Mouse (Mus musculus) natural killer cell, adult 2 months (primary cell): Measurements from ENCODE around the gene Atf1.
"Not testable (repeated sequence)": the region's sequence is repeated elsewhere in the genome, so short reads cannot be mapped to it uniquely, and the experiment has no call there.

Experiments
- DNase-seq, 2 experiments: peaks; one replicate each; pipeline ENCODE4 v3.0.0; 2022; ENCODE audit warnings: low spot score in 2 of 2

Atf1 gene

DNA sequence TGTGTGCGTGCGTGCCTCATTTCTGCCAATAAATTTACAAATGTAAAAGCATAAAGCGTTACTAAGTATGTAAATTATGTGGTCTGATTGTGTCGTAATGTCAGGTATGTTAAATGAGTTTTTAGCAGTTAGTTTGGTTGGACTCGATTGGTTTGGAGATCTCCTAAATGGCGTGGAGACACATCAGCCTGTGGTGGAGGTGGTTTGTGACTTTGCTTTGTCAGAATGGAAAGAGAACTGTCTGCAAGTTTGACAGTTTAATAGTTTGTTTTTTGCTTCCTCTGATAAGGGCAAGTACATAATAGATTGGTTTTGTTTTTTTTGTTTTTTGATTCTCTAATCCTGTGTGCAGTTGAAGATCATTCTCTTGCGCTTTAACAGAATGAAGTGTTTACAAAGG lies 32.7 kb downstream of the Atf1 start:
- not testable (repeated sequence) for DNase-seq

DNA sequence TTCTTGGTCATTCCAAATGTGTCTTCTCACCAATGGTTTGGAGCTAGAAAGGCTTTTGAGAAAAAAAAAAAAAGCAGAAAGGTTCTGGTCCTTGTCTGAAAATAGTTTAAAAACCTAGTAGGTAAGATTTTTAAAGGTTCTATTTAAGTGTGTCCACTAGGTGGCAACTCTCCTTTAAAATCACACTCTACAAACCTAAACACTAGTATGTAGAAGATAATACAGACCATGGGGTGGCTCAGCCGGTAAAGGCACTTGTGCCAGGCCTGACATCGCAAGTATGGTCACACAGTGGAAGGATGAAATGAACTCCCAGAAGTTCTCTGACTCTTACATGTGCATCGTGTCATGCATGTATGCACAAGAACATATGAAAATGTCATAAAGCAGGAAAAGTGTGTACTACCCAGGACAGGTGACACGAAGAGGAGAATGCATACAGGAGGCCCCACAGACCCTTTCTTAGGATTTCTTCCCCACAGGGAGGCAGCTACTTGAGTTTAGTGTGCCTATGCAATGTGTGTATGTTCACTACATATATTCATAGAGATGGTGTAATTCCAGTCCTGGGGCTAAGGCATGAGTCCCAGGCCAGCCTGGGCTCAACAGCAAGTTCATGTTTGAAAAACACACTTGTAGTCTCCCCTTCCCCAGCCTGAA lies 35.8 kb downstream of the Atf1 start:
- peak in 1 of 2 experiments; percentile 8 for DNase-seq

DNA sequence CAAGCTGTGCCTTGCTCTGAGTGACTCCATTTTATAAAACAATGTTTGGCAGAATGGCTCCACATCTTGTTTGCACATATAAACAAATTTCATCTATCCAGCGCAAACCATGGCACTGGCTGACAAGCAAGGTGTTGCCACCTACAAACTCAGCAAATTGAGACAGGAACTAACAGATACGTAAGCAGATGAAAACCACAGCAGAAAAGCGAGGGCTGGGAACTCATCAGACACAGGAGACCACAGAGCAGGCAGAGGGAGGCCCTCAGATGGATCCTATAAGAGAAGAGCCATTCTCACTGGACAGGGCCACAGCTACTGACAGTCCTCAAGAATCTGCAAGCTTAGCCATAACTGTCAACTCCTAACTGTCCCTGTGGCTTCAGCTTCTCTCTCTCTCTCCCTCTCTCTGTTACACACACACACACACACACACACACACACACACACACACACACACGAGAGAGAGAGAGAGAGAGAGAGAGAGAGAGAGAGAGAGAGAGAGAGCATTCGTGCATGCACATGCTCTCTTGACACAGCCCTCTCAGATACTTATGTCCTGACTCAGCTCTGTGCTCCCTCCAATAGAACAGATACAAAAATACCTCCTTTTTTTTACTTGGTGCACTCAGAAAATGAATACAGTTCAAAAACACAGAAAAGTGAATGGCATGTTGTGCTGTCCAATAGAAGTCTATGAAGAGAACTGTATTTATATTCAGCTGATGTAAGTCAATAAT lies 38.1 kb downstream of the Atf1 start:
- DNase-seq = peak; percentile 39 to 65

DNA sequence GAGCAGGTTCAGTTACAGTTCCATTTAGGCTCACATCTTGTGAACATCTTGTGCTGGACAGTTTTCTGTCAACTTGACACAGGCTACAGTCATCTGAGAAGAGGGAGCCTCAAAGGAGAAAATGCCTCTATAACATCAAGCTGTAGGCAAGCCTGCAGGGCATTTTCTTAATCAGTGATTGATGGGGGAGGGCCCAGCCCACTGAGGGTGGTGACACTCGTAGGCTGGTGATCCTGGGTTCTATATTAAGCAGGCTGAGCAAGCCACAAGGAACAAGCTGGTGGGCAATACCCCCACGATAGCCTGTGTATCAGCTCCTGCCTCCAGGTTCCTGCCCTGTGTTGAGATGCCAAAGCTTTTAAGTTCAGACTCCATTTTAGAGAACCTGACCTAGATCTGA lies 41.3 kb downstream of the Atf1 start:
- no peak for DNase-seq

DNA sequence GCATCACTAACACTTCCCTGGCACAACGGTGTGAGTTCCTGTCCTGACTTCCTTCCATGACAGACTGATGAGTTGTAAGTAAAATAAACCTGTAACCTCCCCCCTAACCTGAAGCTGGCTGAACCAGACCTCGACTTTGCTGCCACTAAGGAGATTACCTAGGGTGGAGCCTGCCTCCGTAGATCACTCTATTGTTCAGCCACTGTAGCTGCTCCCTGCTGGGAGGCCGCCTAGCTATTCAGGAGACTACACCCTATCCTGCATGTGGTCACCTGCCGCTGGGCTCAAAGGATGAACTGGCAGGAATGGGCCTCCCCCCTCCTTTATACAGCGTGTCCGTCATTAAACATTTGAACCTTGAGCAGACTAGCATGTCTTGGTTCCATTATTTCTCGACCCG lies 42.2 kb downstream of the Atf1 start:
- no peak for DNase-seq

DNA sequence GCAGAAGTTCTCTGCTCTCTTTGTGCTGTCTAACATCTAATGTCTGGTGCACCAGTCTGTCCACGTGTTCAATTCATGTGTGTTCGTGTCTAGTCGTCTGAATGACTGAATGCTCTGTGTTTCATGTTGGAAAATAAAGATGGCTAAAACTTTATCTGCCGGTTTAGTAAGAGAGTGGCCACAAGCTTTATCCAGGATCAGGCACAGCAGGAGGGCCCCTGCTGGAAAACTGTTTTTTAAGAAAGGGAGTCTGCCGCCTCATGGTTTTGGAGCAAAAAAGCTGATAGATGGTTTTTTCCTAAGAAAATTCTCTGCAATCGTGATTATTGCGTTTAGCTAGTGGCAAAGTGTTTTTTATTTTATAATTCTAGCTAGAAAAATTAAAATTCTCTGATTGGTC lies 43.0 kb downstream of the Atf1 start:
- not testable (repeated sequence) for DNase-seq

DNA sequence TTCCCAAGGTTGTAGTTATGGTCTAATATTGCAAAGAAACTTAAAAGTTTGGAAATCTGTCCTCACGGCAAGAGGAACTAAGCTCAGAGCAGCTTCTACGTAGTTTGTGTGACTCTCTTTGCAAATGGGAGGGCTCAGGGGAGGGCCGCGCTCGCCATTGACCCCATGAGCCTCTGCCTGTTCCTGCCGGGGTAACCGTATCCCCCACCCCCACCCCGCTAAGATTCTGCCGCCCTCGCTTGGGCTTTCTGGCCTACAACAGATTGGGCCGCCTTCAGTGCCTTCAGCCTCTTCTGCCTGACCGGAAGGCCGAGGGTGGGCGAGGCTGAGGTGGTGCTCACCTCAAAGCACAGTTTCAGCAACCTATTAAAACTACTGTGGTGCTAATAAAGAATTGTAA lies 43.8 kb downstream of the Atf1 start:
- DNase-seq = no peak

DNA sequence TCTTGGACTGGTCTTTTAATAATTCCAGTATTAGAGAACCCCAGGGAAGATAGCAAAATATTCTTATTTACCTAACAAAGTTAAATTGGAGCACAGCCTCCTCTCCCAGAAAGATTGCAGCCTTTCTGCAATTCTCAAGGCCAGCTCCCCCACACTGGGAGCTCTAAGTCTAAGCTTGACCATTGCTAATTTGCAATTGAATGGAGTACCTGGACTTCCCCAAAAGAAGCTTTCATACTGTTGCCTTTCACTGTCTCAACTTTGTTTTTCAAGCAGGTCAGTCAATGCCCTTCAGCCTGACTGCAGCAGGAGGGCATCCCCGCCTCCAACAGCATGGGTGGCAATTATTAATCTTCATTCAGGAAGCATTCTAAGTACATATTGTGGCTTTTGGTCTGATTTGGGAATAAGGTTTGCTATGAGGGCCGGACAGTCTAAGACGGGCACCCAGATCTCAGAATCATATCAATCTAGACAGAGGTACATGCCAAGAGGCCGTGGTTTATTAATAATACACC lies 46.2 kb downstream of the Atf1 start:
- not testable (repeated sequence) for DNase-seq

DNA sequence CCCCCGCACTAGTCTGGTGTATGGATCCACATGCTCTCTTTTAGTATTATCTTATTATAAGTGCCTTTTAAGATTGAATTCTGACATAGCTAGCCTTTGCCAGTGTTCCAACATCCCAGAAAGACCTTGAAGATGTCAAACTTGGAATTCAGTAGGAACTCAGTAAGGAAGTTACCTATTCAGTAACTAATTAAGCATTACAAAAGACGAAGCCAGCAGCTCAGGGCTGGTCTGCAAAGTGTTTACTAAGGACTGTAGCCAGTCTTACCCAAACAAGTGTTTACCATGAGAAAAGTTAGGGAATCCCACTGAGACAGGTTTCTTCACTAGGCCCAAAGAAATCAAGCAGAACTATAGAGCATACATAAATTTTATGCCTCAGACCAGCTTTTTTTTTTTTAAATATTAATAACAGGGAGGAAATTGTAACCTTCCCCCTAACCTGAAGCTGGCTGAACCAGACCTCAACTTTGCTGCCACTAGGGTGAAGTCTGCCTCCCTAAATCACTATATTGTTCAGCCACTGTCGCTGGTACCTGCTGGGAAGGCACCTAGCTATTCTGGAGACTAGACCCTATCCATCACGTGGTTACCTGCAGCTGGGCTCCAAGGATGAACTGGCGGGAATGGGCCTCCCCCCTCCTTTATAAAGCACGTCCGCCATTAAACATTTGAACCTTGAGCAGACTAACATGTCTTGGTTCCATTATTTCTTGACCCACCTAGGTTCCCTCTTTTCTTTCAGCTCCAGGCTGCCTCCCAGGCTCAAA lies 47.4 kb downstream of the Atf1 start:
- DNase-seq = no peak

DNA sequence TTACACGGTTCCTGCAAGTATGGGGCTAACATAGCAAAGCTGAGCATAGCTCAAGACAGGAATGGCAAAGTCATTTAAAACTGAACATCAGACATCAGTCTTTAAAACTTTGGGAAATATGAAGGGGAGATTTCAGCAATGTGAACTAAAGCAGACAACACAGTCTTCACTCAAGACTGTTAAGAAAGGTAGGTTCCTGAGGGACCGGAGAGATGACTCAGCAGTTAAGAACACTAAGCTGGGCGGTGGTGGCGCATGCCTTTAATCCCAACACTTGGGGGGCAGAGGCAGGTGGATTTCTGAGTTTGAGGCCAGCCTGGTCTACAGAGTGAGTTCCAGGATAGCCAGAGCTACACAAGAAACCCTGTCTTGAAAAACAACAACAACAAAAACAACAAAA lies 48.8 kb downstream of the Atf1 start:
- no peak for DNase-seq

DNA sequence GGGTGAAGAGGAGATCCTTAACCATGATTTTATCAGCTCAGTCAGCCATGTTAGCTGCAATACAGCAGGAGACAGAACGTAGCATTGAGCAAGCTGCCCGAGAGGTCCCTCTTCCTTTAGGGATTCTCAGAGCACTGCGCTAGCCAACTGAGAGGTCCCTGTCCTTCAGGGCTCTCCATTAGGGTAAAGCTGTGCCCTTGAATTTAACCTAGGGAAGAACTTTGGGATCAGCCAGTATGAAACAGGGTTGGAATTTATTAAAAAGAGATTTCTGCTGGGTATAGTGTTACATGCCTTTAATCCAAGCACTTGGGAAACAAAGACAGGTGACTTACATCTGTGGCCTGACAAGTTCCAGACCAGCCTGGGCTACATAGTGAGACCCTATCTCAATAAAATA lies 50.0 kb downstream of the Atf1 start:
- DNase-seq = no peak

DNA sequence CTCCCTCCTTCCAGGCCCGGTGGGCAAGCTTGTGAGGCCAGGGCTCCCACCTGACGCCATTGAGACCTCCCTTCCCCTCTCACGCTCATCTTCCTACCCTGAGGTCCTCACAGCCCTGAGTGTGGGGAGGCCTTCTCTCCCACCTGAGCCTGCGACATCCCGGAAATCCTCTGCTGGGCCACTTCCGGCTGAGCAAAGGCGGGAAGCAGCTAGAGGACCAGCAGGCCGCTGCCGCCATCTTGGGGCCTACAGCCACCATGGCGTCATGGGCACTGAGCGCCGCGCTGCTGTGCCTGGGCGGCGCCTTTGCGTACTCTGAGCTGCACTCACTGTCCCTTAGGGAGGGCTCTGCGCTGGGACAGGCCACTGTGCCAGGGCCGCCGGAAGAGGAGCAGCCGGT lies 53.0 kb downstream of the Atf1 start, which contains the start of gene Tmprss12:
Tmprss12 (plus strand) TSS at position 212 of the 400 bp plus-strand sequence.
- DNase-seq = no peak

DNA sequence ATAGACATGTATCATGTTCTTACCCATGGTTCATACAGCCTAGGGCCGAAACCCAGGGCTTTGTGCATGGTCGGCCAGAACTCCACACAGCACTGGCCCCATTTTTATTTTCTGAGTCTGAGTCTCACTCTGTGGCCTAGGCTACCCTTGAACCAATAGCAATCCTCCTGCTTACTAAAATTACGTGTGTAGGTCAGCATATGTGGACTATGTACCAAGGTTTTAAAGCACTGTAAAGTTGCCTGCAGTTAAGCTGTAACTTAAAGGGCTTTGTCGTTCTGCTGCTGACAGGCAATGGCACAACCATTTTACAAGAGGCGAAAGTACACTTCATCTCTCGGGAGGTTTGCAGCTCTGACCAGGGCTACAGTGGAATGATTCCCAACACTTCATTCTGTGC lies 61.4 kb downstream of the Atf1 start:
- DNase-seq = no peak

DNA sequence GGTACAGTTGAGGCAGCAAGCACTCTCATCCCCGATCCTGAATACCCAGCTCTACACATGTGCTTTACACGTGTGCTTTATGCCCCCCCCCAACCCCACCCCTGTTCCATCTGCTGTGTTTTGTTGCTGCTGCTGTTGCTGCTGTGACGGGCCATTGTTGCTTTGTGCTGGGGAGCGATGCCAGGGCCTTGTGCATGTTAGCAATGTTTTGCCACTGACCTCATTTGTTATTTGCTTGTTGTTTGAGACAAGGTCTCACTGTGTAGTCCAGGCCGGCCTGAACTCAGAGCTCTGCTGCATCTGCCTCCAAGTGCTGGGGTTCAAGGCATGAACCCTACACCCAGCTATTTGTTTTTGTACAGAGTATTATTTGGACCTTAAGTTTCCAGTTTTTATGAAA lies 63.2 kb downstream of the Atf1 start:
- no peak for DNase-seq

DNA sequence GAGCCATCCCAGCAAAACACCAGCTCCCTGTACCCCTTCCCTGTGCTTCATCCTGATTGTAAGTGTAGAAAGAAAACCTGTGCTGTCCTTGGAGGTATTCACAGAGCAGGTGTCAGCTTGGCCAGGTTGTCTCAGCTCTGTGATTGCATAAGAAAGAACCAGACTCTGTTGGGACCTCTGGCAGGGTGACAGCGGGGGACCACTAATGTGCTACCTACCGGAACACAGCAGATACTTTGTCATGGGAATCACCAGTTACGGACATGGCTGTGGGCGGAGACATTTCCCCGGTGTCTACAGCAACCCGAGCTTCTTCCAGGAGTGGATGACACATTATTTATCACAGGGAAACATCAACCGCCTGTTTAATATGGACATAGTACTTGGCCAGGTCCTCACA lies 64.7 kb downstream of the Atf1 start:
- no peak for DNase-seq

DNA sequence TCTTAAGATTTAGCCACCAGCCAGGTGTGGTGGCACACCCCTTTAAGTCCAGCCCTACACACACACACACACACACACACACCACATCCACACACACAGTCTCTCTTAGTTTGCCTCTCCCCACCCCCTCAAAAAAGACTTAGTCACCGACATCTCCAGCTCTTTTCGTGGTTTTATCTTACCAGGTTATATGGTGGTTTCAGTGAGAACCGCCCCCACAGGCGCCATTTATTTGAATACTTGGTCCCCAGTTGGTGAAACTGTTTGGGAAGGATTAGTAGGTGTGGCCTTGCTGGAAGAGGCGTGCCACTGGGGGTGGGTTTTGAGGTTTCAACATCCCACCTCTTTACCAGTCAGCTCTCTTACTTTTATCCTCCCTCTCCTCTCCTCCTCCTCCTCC lies 70.2 kb downstream of the Atf1 start:
- no peak for DNase-seq

DNA sequence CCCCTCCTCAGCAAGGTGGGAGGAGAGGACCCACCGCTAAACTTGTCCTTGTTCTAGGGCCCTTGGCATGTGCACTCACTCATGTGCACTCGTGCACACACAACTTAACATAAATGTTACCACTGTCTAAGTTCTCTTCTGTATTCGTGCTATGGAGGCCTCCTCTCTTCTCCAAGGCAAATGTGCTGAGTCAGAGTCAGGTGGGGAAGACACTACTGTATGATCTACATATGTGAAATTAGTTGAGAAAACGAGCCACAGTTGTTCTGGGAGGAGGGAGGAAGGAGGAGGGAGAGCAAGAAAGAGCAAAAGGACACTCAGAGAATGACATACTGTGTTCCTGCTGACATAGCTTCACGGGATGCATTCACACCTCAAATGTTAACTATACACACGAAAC lies 72.9 kb downstream of the Atf1 start:
- no peak for DNase-seq

DNA sequence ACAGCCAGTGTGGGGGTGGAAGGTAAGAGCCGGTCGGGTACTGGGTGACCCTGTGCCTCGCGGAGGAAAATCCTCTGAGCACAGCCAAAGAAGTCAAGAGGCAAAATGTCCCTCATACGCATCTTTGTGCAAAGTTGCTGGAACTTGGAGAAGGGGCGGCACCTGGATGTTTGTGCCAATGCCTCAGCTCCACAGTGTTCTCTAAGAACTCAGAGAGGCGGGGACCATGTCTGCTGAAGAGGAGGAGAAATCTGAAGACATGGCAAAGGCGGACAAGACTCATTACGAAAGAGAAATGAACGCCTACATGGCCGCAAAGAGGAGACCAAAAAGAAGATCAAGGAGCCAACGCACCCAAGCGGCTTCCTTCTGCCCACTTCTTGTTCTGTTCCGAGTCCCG lies 73.9 kb downstream of the Atf1 start:
- no peak for DNase-seq

DNA sequence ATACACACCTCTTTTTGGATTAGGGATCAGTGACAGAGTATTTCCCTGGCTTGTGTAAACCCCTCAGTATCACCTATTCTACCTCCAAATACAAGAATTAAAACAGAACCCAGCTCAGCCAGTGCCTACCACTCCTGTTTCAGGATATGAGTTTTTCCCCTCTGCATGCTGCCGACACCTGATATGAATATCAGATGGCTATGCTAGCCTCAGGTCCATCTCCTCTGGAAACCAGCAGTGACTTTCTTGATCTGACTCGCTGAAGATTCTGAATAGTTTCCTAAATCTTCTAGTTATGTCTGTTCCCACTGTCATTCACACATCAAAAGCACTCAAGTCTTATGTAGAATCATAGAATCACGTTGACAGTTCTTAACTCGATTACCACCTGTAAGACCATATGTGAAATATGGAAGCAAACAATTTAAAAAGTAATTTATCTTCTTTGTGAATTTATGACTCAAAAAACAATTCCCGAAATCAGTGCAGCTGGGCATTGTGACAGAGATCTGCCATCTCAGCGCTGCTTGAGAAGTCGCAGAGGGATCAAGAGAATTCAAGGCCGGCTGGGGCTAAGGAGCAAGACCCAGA lies 75.9 kb downstream of the Atf1 start:
- DNase-seq = no peak

DNA sequence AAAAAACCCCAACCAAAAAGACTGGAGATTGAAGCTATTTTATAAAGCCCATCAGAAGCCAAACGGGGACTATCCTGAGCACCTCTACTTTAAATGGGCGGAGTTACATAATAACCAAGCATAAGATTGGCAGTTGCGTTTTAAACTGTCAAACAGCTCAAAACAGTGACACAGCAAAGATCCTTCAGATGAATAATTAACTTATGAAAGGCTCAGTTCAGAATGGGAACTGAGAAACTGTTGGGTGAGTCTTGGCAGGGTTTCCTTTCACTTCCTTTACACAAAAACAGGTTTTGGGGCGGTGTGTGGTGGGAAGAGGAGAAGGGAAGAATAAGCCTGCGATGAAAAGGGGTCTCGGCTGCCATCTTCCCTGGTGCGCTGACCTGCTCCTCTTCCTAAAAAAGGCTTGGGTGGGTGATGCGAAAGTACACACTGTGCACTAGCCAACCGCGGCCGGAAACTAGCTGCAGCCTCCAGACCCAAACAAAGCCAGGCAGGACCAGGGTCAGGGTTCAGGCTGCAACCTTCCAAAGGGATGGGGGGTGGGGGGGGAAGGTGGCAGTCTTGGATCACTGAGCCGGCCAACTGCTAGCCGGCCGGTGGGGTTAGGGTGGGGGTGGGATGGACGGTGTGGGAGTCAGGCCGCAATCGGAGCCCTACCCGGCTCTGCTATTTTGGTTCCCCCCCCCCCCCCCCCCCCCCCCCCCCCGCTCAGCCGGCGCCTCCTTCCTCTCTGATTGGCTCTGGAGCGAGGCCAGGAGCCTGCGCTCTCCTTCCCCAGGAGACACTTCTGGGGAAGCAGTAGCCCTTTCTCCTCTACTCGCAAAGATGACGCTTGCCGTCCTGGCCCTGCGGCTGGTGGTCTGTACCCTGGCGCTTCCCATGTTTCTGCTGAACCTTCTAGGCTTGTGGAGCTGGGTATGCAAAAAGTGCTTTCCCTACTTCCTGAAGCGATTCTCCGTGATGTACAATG lies 76.7 kb downstream of the Atf1 start, which contains the start of gene Mettl7a1:
Mettl7a1 (plus strand) TSS at position 122 of the 973 bp plus-strand sequence.
- peak; percentile 29 to 44 for DNase-seq

DNA sequence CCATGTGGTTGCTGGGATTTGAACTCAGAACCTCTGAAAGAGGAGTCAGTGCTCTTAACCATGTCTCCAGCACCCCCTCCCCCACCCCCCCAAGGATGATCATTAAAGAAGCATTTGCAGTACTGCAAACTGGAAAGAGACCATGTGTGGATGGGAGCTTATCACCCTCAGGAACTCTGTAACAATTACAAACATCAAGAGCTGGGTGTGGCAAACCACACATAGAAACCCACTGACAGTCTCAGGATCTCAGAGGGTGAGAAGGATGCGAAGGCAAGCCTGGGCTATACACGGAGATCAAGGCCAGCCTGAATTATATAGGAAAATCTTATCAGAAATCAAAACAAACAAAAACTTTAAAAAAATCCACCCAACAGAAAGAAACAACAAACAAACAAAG lies 78.6 kb downstream of the Atf1 start:
- DNase-seq = no peak
